Mouse (Mus musculus): ENCODE data around the gene Trmt13.

Trmt13 gene

GRCm38 (mm10) chr3:116634091-116634490, 19.7 kb upstream of the Trmt13 start:
- DNase-seq (ENCODE audit: low spot score in 2 of 2), result no peak

- no peak for DNase-seq (ENCODE audit: low spot score in 2 of 2)
Observed at GRCm38 (mm10) chr3:116632971-116633370, 18.6 kb upstream of the Trmt13 start.

GRCm38 (mm10) chr3:116631459-116631858, 17.1 kb upstream of the Trmt13 start:
- no peak for DNase-seq (ENCODE audit: low spot score in 2 of 2)

- DNase-seq (ENCODE audit: low spot score in 2 of 2), result no peak
Observed at GRCm38 (mm10) chr3:116622641-116623040, 8.3 kb upstream of the Trmt13 start.

GRCm38 (mm10) chr3:116620636-116621370, 6.4 kb upstream of the Trmt13 start:
- no peak for DNase-seq (ENCODE audit: low spot score in 2 of 2)

- no peak for DNase-seq (ENCODE audit: low spot score in 2 of 2)
Observed at GRCm38 (mm10) chr3:116618855-116619254, 4.5 kb upstream of the Trmt13 start.

- no peak for DNase-seq (ENCODE audit: low spot score in 2 of 2)
Observed at GRCm38 (mm10) chr3:116615318-116616068, 1.1 kb upstream of the Trmt13 start.

- DNase-seq (ENCODE audit: low spot score in 2 of 2), result no peak
Observed at GRCm38 (mm10) chr3:116604570-116604969, 9.8 kb downstream of the Trmt13 start.

- no peak for DNase-seq (ENCODE audit: low spot score in 2 of 2)
Observed at GRCm38 (mm10) chr3:116601781-116602180, 12.6 kb downstream of the Trmt13 start.

GRCm38 (mm10) chr3:116601005-116601404, 13.4 kb downstream of the Trmt13 start:
- DNase-seq (ENCODE audit: low spot score in 2 of 2), result no peak

GRCm38 (mm10) chr3:116599705-116600104, 14.7 kb downstream of the Trmt13 start:
- DNase-seq (ENCODE audit: low spot score in 2 of 2), result no peak

- no peak for DNase-seq (ENCODE audit: low spot score in 2 of 2)
Observed at GRCm38 (mm10) chr3:116595603-116595991, 18.8 kb downstream of the Trmt13 start.

GRCm38 (mm10) chr3:116594728-116595602, 19.4 kb downstream of the Trmt13 start, which contains the start of gene Sass6:
Gene Sass6, plus strand, starts transcription at chr3:116594982.
- DNase-seq (ENCODE audit: low spot score in 2 of 2), result peak; percentile 99 to 100

- peak in 1 of 2 experiments; percentile 70 for DNase-seq (ENCODE audit: low spot score in 2 of 2)
Observed at GRCm38 (mm10) chr3:116594076-116594727, 20.2 kb downstream of the Trmt13 start.

GRCm38 (mm10) chr3:116582201-116582600, 32.2 kb downstream of the Trmt13 start:
- no peak for DNase-seq (ENCODE audit: low spot score in 2 of 2)

GRCm38 (mm10) chr3:116577286-116577685, 37.1 kb downstream of the Trmt13 start:
- DNase-seq (ENCODE audit: low spot score in 2 of 2), result no peak

- DNase-seq (ENCODE audit: low spot score in 2 of 2), result no peak
Observed at GRCm38 (mm10) chr3:116570628-116571027, 43.8 kb downstream of the Trmt13 start.

- DNase-seq (ENCODE audit: low spot score in 2 of 2), result no peak
Observed at GRCm38 (mm10) chr3:116563095-116563492, 51.3 kb downstream of the Trmt13 start.

- DNase-seq (ENCODE audit: low spot score in 2 of 2), result no peak
Observed at GRCm38 (mm10) chr3:116562408-116563094, 51.8 kb downstream of the Trmt13 start, which contains the start of gene Lrrc39. Gene Lrrc39, plus strand, starts transcription at chr3:116562973.

GRCm38 (mm10) chr3:116561315-116561714, 53.1 kb downstream of the Trmt13 start:
- peak in 1 of 2 experiments; percentile 31 for DNase-seq (ENCODE audit: low spot score in 2 of 2)

- no peak for DNase-seq (ENCODE audit: low spot score in 2 of 2)
Observed at GRCm38 (mm10) chr3:116551362-116551761, 63.0 kb downstream of the Trmt13 start.
